Mouse (Mus musculus) mesoderm, embryonic 11.5 days (tissue): ENCODE measurements at regions not wholly inside any gene's neighbourhood (a gene's known extent, or its start where the extent isn't known, plus 50 kb on each side); places are given as distances from the start of the nearest gene placed in this dataset.

Source experiments
- DNase-seq: peaks from one replicate; pipeline ENCODE4 v3.0.0-alpha.2; 2012; ENCODE audit warnings: low read depth, low spot score

DNA sequence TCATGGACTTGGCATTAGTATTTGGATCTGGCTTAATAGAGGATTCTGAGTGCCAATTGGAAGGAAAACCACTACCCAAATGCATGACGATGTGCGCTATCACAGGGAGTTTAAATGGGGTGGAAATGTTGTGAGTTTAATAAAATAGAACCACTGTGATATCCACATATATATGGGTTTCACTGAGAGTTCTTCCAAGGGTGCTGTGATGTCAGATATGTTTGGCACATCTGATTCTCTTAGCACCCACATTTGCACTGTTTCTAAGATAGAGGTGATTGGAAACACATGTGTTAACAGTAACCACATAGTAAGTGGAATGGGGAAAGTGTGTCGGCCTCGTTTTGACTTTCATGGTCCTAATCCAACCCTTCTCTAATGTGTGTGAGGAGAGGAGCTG lies 189.7 kb upstream of the 1810046K07Rik start:
- DNase-seq: no peak

DNA sequence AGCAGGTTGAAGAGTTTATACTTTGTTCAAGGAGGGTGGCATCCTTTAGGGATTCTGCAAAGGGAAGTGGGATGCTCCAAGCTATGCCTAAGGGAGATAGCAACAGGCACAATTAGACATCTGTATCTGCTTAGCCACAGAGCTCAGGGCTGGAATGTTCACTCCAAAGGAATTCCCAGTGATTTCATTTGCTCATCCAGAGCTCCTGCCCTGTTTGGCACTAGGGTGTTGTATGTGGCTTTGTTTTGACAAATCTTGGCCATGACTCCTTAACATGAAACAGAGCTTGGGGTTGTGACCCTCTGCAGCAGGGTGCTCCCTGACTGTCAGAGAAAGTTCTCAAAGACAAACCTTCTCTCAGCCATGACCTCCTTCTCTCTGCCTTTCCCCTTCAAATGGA lies 194.8 kb upstream of the 1810046K07Rik start:
- peak; percentile 33 for DNase-seq

GRCm38 (mm10) chr9:51525906-51526305 lies 197.2 kb upstream of the 1810046K07Rik start:
- DNase-seq: no peak

DNA sequence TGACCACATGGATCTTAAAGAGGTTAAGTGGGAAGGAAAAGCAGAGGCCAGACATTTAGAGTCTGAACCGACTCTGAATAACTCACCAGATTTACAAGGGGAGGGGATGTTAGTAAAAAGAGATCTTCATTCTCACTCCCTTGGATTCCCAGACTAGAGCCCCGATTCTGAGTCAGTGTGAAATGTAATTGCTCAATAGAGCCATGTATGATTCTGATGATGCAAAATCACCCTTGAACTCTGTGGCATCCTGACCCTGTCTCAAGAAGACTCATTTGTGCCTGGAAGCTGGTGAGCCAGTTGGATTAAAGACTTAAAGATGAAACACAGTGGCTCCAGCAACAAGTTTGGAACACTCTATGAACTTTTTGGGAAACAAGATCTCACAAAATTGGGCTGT lies 210.2 kb upstream of the 1810046K07Rik start:
- no peak for DNase-seq

GRCm38 (mm10) chr9:51541940-51542339 lies 213.2 kb upstream of the 1810046K07Rik start:
- no peak for DNase-seq

GRCm38 (mm10) chr9:51572040-51572439 lies 193.1 kb upstream of the Arhgap20 start:
- DNase-seq: no peak

DNA sequence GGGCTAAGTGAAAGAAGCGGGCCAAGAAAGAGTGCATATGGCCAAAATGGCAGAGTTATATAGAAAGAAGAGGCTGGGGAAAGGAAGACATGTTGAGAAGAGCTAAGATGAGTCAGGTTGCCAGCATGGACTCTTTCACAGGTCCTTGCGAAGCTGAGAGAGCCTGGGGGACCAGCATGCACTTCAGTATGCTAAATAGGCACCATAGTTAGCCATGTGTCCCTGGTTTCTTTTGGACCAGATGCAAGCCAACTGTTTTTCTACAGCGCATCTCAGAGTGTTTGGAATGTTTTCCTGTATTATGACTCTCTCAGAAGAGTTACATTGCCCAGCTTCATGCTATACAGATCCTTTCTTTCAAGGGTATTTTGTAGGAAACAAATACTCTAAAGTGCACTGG lies 183.5 kb upstream of the Arhgap20 start:
- DNase-seq: no peak

DNA sequence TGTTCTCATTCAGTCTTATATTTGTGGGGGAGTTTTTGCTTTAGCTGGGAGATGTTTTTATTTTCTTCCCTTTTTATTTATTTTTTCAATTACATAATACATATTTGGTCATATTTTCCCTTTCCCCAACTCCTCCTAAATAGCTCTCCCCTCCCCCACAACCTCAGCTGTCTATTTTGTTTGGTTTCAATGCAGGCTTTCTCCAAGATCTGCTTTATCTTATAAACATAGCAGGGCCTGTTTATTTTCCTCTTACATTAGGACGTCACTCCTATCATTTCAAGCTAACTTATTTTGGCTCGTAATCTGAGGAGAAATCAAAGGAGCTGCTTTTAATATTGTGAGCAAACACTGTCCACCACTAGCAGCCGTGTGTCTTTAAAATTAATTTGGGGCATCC lies 171.4 kb upstream of the Arhgap20 start:
- no peak for DNase-seq

DNA sequence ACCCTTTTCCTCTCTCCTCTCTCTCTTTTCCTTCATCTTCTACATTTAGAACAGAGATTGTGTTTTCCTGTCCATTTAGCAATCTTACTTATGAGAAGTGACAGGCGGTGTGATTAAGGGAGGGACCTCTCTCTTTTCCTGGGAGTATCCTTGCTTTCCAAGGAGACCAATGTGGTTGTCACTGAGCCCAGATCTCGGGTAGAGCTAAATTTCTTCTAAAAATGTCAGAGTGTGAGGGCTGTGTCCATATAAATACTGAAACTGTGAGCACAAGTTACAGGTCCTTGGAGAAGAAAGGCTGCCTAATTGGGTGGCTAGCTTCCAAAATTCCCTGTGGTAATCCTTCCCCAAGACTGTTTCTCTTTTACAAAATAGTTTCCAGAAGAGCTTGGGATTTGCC lies 166.4 kb upstream of the Arhgap20 start:
- no peak for DNase-seq

DNA sequence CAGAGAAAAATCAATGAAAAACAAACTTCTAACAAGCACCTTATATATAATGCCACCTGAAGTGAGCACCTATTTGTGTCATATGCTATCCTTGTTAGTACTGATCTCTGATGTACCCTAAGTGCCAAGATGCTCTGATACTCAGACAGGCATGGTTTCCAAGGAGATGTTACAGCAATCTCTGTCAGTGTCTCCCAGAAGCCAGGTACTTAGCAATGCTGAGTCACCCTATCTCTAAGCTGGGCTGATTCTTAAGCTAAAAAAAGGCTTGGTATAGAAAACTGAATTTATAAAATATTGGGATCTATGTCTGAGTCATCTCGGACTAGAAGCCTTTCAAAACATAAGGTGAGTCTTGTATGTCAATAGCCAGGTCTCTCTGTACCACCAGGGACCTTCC lies 157.0 kb upstream of the Arhgap20 start:
- DNase-seq: no peak

- no peak for DNase-seq
Measured at GRCm38 (mm10) chr9:51608697-51609456, 156.3 kb upstream of the Arhgap20 start.

DNA sequence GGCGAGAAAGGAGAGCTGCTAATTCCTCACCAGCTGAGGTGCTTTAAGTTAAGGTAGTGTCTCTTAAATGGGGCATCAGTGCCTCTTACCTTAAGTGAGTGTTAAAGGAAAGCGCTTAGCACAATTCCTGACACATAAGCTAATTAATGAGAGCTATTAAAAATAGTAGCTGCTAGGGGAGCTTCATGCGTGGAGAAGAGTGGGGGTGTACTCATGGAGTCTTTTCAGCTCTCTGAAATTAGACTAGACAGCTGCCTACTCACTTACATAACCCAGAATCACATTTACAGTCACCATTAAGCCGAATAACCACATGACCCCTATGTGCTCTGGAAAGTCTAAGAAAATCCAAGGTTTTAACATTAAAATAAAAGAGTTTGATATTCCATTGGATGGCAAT lies 139.0 kb upstream of the Arhgap20 start:
- DNase-seq: no peak

GRCm38 (mm10) chr9:51636097-51636496 lies 129.0 kb upstream of the Arhgap20 start:
- DNase-seq: no peak

GRCm38 (mm10) chr9:51636559-51637127 lies 128.5 kb upstream of the Arhgap20 start:
- peak; percentile 49 for DNase-seq

DNA sequence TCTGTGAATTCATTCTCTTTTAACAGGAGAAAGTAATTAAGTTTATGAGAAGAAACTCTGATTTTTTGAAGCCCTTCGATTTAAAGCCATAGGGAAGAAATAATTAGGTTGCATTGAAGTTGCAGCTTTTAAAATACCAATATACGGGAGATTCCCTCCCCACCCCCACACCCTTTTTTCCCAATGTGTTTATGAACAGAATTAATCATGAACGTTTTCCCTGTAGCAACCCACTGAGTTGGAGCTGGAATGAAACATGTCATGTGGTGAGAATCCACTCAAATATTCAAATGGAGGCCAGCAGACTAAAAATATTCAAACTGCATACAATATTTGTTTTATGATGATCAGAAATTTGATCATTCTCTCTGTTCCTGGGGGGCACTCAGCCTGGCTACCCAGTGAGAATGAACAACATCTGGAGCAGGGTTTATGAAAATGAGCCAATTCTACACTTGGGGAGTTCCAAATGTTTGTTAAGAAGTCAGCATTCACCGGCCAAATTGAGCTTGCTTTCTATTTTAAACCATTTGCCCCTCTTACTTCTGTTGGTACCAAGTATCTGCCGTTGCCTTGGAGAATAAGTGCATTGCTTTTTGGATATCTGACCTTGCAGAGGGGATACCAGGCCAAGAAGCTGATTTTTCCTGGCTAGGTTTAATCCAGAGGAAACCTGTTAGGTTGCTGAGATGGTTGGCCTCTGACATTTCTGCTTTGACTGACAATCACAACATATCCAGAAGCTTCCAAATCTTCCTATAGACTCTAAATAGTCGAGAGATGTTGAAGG lies 127.8 kb upstream of the Arhgap20 start:
- DNase-seq: no peak

DNA sequence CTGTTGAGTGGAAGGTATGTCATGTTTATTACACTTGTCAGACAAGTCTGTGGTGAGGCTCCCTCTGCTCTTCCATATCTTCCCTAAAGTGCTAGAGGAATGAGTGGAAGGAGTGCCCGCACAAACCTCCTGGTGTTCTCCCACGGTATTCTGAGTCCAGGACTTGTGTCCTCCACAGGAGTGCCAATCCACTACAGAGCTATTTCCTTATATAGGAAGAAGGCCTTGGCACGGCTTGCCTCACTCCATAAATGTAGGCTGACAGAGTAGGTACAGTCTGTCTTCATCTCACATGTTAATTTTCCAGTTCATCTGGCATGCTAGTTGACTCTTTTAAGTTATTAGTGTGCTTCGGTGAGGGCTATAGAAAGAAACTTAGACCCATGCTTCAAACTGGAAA lies 123.4 kb upstream of the Arhgap20 start:
- no peak for DNase-seq

- DNase-seq: no peak
Measured at GRCm38 (mm10) chr9:51645426-51645825, 119.7 kb upstream of the Arhgap20 start.

DNA sequence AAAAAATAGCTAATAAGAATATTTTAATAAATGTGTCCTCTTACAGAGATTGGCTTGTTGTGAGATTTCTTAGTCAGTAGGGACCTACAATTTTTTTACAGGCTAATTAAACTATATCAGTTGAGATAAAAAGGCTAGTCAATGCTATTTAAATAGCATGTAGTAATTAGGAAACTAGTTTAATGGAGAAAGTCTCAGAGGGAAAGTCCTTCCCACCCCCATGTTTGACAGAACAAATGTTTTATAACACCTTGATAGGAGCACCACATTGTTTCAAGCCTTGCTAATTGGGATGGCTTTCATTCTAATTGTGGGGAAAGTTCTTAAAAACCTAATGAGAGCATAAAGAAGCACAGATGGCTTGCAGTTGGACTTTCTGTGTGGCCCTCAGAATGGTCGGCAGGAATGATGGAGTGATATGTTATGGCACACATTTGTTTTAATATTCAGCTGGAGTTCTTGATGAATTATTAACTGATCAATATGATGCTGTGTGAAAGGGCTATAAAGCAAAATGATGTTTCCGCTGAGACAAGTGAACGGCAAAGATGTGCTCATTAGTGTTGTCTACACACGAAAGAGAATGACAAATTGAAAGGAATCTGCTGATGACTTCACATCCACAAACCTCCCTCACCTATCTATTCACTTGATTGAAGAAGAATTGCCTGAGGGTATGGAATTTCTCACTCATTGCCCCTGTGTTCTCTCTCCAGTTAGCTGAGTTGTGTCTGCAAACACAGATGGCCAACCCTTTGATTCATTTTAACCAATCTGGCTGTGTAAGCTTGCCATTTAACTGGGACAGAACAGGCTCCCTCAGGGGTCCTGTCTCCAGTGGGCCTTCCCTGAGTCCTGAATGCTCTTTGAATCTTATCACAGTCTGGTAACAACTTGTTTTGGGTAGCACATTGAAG lies 111.5 kb upstream of the Arhgap20 start:
- DNase-seq: no peak

- DNase-seq: no peak
Measured at GRCm38 (mm10) chr9:51654645-51655044, 110.5 kb upstream of the Arhgap20 start.

DNA sequence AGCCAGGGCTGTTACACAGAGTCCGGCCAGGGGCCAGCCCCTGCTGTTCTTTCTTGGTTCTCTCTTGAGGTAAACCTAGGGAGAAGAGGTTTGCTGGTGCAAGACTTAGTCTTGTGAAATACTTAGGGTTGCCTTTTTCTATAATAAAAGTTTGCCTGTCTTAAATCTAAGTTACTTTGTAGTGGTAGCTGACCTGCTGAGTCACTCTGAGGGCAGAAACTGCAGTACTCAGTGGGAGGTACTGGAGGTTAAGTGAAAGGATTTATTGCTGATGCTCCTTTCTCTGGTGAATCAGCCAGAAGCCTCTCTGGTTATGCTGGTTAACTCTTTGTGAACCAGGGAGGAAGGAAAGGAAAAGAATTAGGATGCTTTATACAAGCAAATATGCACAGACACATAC lies 107.3 kb upstream of the Arhgap20 start:
- no peak for DNase-seq
